Mouse (Mus musculus) ZHBTc4 (cell line): ENCODE measurements around the gene Epo.

ENCODE experiments used
- DNase-seq: peaks from one replicate; pipeline ENCODE4 v3.0.0-alpha.2; 2011; ENCODE audit warnings: low read depth, low spot score

The Epo gene

GRCm38 (mm10) chr5:137519691-137520550 lies 13.1 kb downstream of the Epo start:
- no peak for DNase-seq

- DNase-seq = peak; percentile 77
These were observed 14.6 kb downstream of the Epo start, which contains the start of gene Gigyf1 for GRCm38 (mm10) chr5:137518436-137518835. TSS of gene Gigyf1 (plus strand) at chr5:137518548.

- DNase-seq = no peak
These were observed 18.2 kb downstream of the Epo start for GRCm38 (mm10) chr5:137514811-137515210.

- no peak for DNase-seq
These were observed 18.9 kb downstream of the Epo start for GRCm38 (mm10) chr5:137513951-137514721.

GRCm38 (mm10) chr5:137512847-137513794 lies 19.9 kb downstream of the Epo start:
- peak; percentile 56 for DNase-seq

- no peak for DNase-seq
These were observed 21.3 kb downstream of the Epo start for GRCm38 (mm10) chr5:137511706-137512105.

GRCm38 (mm10) chr5:137510573-137511390 lies 22.3 kb downstream of the Epo start:
- DNase-seq = no peak

GRCm38 (mm10) chr5:137510014-137510501 lies 23.0 kb downstream of the Epo start:
- peak; percentile 81 for DNase-seq

- DNase-seq = no peak
These were observed 29.0 kb downstream of the Epo start for GRCm38 (mm10) chr5:137504041-137504440.

GRCm38 (mm10) chr5:137502667-137503110 lies 30.4 kb downstream of the Epo start:
- peak; percentile 96 for DNase-seq

GRCm38 (mm10) chr5:137501709-137502666 lies 31.1 kb downstream of the Epo start, which contains the start of gene Pop7:
TSS of gene Pop7 (minus strand) at chr5:137502518.
- DNase-seq = peak; percentile 100

- no peak for DNase-seq
These were observed 32.9 kb downstream of the Epo start for GRCm38 (mm10) chr5:137500186-137500585.

GRCm38 (mm10) chr5:137493831-137494230 lies 39.2 kb downstream of the Epo start:
- DNase-seq = peak; percentile 45

GRCm38 (mm10) chr5:137491559-137491958 lies 41.5 kb downstream of the Epo start:
- no peak for DNase-seq

GRCm38 (mm10) chr5:137487616-137488015 lies 45.4 kb downstream of the Epo start:
- DNase-seq = peak; percentile 78

GRCm38 (mm10) chr5:137485851-137486155 lies 47.2 kb downstream of the Epo start:
- no peak for DNase-seq

GRCm38 (mm10) chr5:137485071-137485850 lies 47.8 kb downstream of the Epo start:
- DNase-seq = no peak

GRCm38 (mm10) chr5:137481897-137482296 lies 51.1 kb downstream of the Epo start:
- no peak for DNase-seq
